Mouse (Mus musculus) forebrain, embryonic 14.5 days (tissue): ENCODE results near the gene Slamf9. TPM values are rescaled to one million over a fixed set of nuclear protein-coding genes. Genes with fewer than 3 reads are reported as not detected.

Experiments
- ATAC-seq: fragments of 200-750 bp; cut with Nextera tagmentation; 2 replicates; pipeline ENCODE4 v1.8.0; 2017; ENCODE audit warnings: mild to moderate bottlenecking, moderate library complexity
- DNase-seq: peaks from one replicate; pipeline ENCODE4 v3.0.0-alpha.2; 2015; ENCODE audit warnings: low spot score
- H3K27ac ChIP-seq: fragments of 300-500 bp; sonication (generic); 2 replicates; pipeline ENCODE4 v1.5.1; 2014; ENCODE audit warnings: low read depth, mild to moderate bottlenecking, control low read depth, low read length, moderate library complexity
- H3K27me3 ChIP-seq: fragments of 300-500 bp; sonication (generic); replicated peaks from 2 replicates; pipeline ENCODE4 v1.6.1; 2014; ENCODE audit warnings: low read length, control low read depth, mixed read lengths; ENCODE audit not compliant: control insufficient read depth, insufficient read depth
- H3K36me3 ChIP-seq: fragments of 300-500 bp; sonication (generic); 2 replicates; pipeline ENCODE4 v1.6.1; 2014; ENCODE audit warnings: low read length, control low read depth; ENCODE audit not compliant: control insufficient read depth, insufficient read depth
- H3K4me1 ChIP-seq: fragments of 300-500 bp; sonication (generic); 2 replicates; pipeline ENCODE4 v1.6.1; 2014; ENCODE audit warnings: antibody characterized with exemption, low read length, control low read depth; ENCODE audit not compliant: control insufficient read depth, insufficient read depth
- H3K4me2 ChIP-seq: fragments of 300-500 bp; sonication (generic); 2 replicates; pipeline ENCODE4 v1.6.1; 2014; ENCODE audit warnings: mild to moderate bottlenecking, control low read depth, low read length
- H3K4me3 ChIP-seq: fragments of 300-500 bp; sonication (generic); 2 replicates; pipeline ENCODE4 v1.5.1; 2014; ENCODE audit warnings: low read depth, low read length, control low read depth
- H3K9ac ChIP-seq: fragments of 300-500 bp; sonication (generic); 2 replicates; pipeline ENCODE4 v1.6.1; 2014; ENCODE audit warnings: mild to moderate bottlenecking, low read length, control low read depth, moderate library complexity
- H3K9me3 ChIP-seq: fragments of 300-500 bp; sonication (generic); replicated peaks from 2 replicates; pipeline ENCODE4 v1.6.1; 2016; ENCODE audit warnings: low read length, control low read depth, mixed read lengths; ENCODE audit not compliant: control insufficient read depth
- WGBS: fragments of 180-500 bp; shearing (Covaris S2); extraction: QIAGEN DNeasy Blood & Tissue Kit; methylation state at CpG from one replicate; pipeline ENCODE4 v1.1.7; 2014; 5-methylcytosine and 5-hydroxymethylcytosine counted together
- polyA plus RNA-seq: library from polyadenylated mRNA; unstranded; fragments of >200 nt; fragmentation: Nextera tagmentation; extraction: Ambion mirVana; gene quantifications from 2 replicates; pipeline ENCODE4 v1.2.1, GENCODE M21; 2014

Slamf9 gene
- polyA plus RNA-seq: 0.16 and 0.34 TPM in 2 replicates

DNA sequence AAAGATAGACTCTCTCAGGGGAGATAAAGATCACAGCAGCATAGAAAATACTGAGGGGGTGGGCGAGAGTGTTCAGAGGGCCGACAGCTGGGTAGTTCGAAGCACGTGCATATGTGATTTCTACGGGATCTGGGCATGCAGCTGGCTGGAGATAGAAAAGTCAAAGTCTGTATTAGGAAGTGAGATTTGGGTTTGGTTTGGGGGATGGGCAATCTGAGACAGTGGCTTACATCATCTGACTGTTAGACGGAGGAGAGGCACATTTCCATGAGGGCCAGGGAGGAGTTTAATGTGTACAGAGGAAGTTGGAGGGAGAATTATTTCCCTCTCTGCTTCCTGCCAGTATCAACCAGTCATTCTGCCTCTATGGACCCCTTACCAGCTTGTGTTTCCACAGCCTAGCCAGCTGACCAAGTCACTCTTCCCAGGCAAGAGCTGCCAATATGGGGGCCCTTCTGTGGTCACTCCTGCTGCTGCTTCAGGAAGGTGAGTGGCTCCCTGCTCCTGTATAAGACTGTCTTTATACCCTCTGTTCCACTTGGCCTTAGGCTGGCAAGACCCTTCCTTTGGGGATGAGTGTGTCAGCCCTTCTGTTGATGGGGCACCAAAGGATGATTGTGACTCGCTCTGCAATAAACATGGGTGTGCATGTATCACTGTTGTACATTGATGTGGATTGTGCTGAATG, at the start of gene Slamf9:
TSS of gene Slamf9 (plus strand) at position 305 of the 688 bp plus-strand sequence.
- Histone ChIP-seq H3K4me2 (no peak within 1 kb of the TSS), H3K36me3 (no peaks in the 10 kb centered on the region), H3K9ac (no peak within 1 kb of the TSS), H3K4me3 (no peak within 1 kb of the TSS), H3K4me1 (no peaks in the 10 kb centered on the region), H3K27me3 (no peaks in the 10 kb centered on the region), H3K9me3 (no peaks in the 10 kb centered on the region), H3K27ac (no peak within 1 kb of the TSS)
- 85% methylated on average over 7 of the region's 7 CpGs for WGBS
- ATAC-seq (no peak), DNase-seq (no peak)

DNA sequence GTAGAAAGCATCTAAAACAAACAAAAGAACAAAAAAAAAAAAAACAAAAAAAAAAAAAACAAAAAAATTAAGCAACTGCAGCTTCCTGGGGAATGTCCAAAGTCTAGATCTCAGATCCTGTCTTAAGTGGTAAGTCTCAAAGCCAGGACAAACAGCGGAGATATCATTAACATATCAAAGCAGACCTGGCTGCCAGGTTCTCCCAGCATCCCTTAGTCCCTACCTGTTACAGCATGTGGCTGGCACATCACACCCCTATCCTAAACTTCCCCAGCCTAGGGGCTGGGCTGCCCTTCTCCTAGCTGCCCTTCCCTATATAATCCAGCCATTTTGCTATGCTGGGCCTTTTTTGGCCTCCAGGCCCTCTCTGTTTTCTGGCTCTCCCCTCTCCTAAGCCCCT, 48.7 kb upstream of the Slamf9 start:
- no peak overlapping the region for H3K27ac ChIP-seq
- no peaks in the 10 kb centered on the region for H3K36me3 ChIP-seq
- DNase-seq: no peak
- WGBS: 57% methylated on average over 1 of the region's 1 CpGs
- no peak overlapping the region for H3K4me3 ChIP-seq
- no peaks in the 10 kb centered on the region for H3K27me3 ChIP-seq
- no peaks in the 10 kb centered on the region for H3K4me1 ChIP-seq
- no peaks in the 10 kb centered on the region for H3K9me3 ChIP-seq
- no peak for ATAC-seq
- H3K4me2 ChIP-seq: no peak overlapping the region
- no peak overlapping the region for H3K9ac ChIP-seq

DNA sequence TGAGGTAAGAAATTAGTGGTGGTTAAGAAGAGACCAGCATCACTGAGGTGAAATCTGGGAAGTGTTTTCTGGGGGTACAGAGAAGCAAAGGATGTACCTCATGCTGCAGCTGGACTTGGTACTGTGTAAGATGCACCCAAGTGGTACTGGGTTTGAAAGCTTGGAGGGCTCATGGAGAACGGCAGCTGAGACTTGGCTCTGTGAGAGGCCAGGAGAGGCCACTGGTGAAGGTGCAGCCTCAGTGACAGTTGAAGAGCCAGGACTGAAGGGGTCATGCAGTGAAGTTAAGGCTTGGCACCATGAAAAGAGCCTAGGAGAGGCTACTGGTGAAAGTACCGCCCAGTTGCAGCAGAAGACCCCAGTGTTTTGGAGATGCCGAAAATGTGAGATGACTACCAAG, 47.3 kb upstream of the Slamf9 start:
- Histone ChIP-seq H3K36me3 (no peaks in the 10 kb centered on the region), H3K4me3 (no peak overlapping the region), H3K27me3 (no peaks in the 10 kb centered on the region), H3K4me2 (no peak overlapping the region), H3K27ac (no peak overlapping the region), H3K4me1 (no peaks in the 10 kb centered on the region), H3K9ac (no peak overlapping the region), H3K9me3 (no peaks in the 10 kb centered on the region)
- ATAC-seq (no peak), DNase-seq (no peak)
- WGBS: 90% methylated on average over 3 of the region's 3 CpGs

DNA sequence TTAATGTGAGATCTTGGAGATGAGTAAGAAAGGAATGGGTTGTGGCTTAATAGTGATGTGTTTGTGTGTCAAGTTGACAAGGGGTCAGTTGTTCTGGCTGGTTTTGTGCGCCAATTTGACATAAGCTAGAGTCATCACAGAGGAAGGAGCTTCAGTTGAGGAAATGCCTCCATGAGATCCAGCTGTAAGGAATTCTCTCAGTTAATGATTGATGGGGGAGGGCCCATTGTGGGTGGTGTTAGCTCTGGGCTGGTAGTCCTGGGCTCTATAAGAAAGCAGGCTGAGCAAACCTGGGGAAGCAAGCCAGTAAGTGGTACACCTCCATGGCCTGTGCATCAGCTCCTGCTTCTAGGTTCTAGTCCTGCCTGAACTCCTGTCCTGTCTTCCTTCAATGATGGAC, 46.5 kb upstream of the Slamf9 start:
- no peak overlapping the region for H3K4me2 ChIP-seq
- WGBS: 92% methylated on average over 1 of the region's 1 CpGs
- no peak overlapping the region for H3K4me3 ChIP-seq
- no peaks in the 10 kb centered on the region for H3K4me1 ChIP-seq
- no peaks in the 10 kb centered on the region for H3K36me3 ChIP-seq
- no peak overlapping the region for H3K9ac ChIP-seq
- no peaks in the 10 kb centered on the region for H3K9me3 ChIP-seq
- no peak for ATAC-seq
- no peak for DNase-seq
- H3K27me3 ChIP-seq: no peaks in the 10 kb centered on the region
- no peak overlapping the region for H3K27ac ChIP-seq

DNA sequence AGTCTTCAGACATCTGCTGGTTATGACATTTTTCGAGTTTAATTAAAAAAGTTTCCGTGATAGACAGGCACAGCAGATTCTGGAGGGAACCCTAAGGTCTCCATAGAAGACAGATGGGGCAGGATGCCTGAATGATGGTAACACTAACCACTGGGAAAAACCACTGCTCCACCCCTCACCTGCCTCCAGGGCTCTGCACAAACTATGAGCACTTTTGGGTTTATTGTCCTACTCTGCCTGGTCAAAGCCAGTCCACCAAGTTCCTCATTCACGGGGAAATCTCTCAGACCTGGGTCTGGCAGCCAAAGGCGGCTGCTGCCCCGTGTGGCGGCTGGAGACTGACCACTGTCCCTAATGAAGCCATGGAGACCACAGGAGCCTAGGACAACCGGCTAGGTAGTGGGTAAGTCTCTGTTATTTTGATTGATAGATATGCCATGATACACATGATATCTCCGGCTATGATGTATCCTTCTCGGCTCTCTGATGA, 44.4 kb upstream of the Slamf9 start:
- 60% methylated on average over 9 of the region's 9 CpGs for WGBS
- H3K4me2 ChIP-seq: no peak overlapping the region
- H3K36me3 ChIP-seq: no peaks in the 10 kb centered on the region
- DNase-seq (no peak), ATAC-seq (no peak)
- H3K9me3 ChIP-seq: no peaks in the 10 kb centered on the region
- H3K27me3 ChIP-seq: no peaks in the 10 kb centered on the region
- H3K4me3 ChIP-seq: no peak overlapping the region
- H3K27ac ChIP-seq: no peak overlapping the region
- H3K9ac ChIP-seq: no peak overlapping the region
- H3K4me1 ChIP-seq: no peaks in the 10 kb centered on the region

DNA sequence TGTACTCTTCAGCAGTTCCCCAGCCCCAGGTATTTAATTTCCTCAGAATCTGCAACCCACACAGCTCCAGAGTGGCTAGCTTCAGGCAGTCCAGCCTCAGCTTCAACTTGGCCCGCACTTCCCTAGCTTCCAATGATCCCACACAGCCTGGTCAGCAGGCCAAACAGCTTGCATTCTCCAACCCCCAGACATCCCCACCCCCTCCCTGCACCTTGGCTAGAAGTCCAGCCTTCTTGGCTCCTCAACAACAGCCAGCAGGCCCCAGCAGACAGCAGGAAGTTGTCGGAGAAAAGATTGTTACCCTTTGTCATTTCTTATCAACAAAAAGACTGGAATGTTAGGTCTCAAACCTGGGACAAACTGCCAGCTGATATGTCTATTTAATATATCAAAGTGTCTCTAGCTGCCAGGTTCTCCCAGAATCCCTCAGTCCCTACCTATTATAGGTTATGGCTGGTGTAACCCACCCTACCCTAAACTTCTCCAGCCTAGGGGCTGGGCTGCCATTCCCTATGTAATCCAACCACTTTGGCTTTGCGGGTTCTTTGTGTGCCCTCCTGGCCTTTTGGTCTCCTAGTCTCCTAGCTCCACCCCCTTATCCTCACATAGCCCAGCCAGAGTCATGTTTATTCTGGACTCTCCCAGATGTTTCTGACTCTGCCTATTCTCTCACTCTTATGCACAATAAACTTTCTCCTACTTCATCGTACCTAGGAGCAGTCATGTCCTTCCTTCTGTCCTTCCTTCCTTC, 43.1 kb upstream of the Slamf9 start:
- no peaks in the 10 kb centered on the region for H3K27me3 ChIP-seq
- 65% methylated on average over 4 of the region's 4 CpGs for WGBS
- H3K9ac ChIP-seq: no peak overlapping the region
- no peak overlapping the region for H3K4me3 ChIP-seq
- H3K36me3 ChIP-seq: no peaks in the 10 kb centered on the region
- ATAC-seq (no peak), DNase-seq (no peak)
- no peak overlapping the region for H3K4me2 ChIP-seq
- no peak overlapping the region for H3K27ac ChIP-seq
- H3K9me3 ChIP-seq: no peaks in the 10 kb centered on the region
- H3K4me1 ChIP-seq: no peaks in the 10 kb centered on the region

DNA sequence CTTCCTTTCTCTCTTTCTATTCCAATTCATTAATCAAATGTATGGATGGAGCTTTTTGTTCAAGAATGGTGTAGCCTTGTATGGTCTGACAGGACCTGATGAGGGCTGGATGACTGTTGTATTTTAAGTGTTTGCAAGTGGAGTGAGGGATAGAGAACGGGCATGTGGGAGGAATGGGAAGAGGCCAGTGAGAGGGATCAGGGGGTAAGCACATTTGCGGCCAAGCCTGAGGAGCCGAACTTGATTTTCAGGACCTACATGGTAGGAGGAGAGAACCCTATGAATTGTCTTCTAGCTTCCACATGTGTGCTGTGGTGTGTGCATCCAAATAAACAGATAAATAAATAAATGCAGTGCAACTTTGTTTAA, 42.6 kb upstream of the Slamf9 start:
- ATAC-seq (no peak), DNase-seq (no peak)
- no peak overlapping the region for H3K27ac ChIP-seq
- no peak overlapping the region for H3K4me2 ChIP-seq
- no peaks in the 10 kb centered on the region for H3K9me3 ChIP-seq
- no peaks in the 10 kb centered on the region for H3K4me1 ChIP-seq
- H3K9ac ChIP-seq: no peak overlapping the region
- no peaks in the 10 kb centered on the region for H3K36me3 ChIP-seq
- WGBS: 88% methylated on average over 3 of the region's 3 CpGs
- H3K4me3 ChIP-seq: no peak overlapping the region
- no peaks in the 10 kb centered on the region for H3K27me3 ChIP-seq

DNA sequence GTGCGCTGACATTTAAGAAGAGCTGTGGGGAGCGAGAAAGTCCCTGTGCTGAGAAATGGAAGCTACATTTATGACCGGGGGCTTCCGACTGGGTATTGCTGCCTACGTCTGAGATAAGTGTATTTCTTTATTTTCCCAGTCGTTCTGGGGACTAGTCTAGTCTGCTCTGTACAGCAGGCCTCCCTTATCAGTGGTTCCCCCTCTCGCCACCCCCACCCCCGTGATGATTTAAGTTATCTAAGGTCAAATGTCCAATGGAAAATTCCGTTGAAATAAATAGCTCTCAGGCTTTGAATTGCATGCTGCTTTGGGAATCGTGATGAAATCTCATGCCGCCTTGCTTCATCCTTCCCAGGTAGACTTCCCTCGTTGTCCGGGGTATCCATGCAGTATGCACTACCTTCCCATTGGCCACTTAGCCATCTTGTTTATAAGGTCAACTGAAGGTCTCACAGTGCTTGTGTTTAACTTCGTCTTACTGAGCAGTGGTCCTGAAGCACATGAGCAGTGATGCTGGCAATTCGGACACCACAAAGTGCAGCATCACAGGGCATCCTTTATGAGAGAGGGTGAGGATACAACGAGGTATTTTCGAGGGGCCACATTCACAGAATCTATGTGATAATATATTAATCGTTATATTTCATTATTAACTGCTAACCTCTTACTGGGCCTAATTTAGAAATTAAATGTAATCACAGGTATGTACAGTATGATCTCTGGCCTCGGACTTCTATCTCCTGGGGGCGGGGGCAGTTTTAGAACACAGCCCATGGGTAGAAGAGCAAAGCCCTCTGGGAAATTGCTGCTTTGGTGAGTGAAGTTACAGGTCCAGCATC, 41.9 kb upstream of the Slamf9 start:
- H3K27ac ChIP-seq: no peak overlapping the region
- H3K36me3 ChIP-seq: no peaks in the 10 kb centered on the region
- H3K27me3 ChIP-seq: no peaks in the 10 kb centered on the region
- no peak overlapping the region for H3K9ac ChIP-seq
- H3K4me2 ChIP-seq: no peak overlapping the region
- no peak for ATAC-seq
- WGBS: 93% methylated on average over 20 of the region's 20 CpGs
- no peak for DNase-seq
- H3K4me1 ChIP-seq: no peaks in the 10 kb centered on the region
- no peaks in the 10 kb centered on the region for H3K9me3 ChIP-seq
- no peak overlapping the region for H3K4me3 ChIP-seq
